Mouse (Mus musculus): ENCODE data around the gene Map2k1.

DNA sequence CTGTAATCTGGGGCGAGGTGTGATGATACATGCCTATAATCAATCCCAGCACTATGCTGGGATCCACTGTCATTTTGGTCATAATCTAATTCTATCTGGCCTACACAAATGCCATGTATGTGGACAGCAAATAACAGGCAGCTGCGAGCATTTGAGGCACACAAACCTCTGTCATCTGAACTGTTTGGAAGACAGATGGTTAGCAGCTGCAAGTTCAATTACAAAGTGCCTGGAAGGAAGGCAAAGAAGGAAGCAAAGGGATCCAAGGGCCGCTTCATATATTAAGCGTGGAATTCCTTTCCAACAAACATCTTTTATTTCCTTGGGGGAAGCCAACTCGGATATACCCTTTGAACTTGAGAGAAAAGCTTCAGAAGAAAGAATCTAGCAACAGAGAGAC lies 19.8 kb downstream of the Map2k1 start:
- no peak for TF ChIP-seq POLR2A (IDR thresholded peaks at IDR 0.05; ENCODE audit: insufficient read depth, low read depth, low read length)
- no peak for TF ChIP-seq EP300 (IDR thresholded peaks at IDR 0.05; ENCODE audit: insufficient read depth, low read depth, low read length)
